Mouse (Mus musculus) heart, embryonic 11.5 days (tissue): ENCODE measurements around the gene Unc13d. TPM values are rescaled to one million over a fixed set of nuclear protein-coding genes. Genes with fewer than 3 reads are reported as not detected.

Experiments used
- ATAC-seq: fragments of 200-750 bp; cut with Nextera tagmentation; replicated peaks from 2 replicates; pipeline ENCODE4 v1.8.0; 2017; ENCODE audit warnings: moderate library complexity; ENCODE audit not compliant: insufficient number of reproducible peaks, low FRiP score, low TSS enrichment
- H3K27ac ChIP-seq: fragments of 300-500 bp; sonication (generic); 2 replicates; pipeline ENCODE4 v1.5.1; 2014; ENCODE audit warnings: mild to moderate bottlenecking, low read depth, low read length
- H3K27me3 ChIP-seq: fragments of 300-500 bp; sonication (generic); 2 replicates; pipeline ENCODE4 v1.6.1; 2014; ENCODE audit warnings: mild to moderate bottlenecking, low read length, mixed read lengths; ENCODE audit not compliant: control insufficient read depth, insufficient read depth
- H3K36me3 ChIP-seq: fragments of 300-500 bp; sonication (generic); 2 replicates; pipeline ENCODE4 v1.6.1; 2014; ENCODE audit warnings: mild to moderate bottlenecking, low read length, moderate library complexity, mixed read lengths; ENCODE audit not compliant: control insufficient read depth, insufficient read depth
- H3K4me1 ChIP-seq: fragments of 300-500 bp; sonication (generic); 2 replicates; pipeline ENCODE4 v1.6.1; 2014; ENCODE audit warnings: low read length; ENCODE audit not compliant: control insufficient read depth, insufficient read depth
- H3K4me2 ChIP-seq: fragments of 300-500 bp; sonication (generic); 2 replicates; pipeline ENCODE4 v1.6.1; 2014; ENCODE audit warnings: mild to moderate bottlenecking, moderate library complexity
- H3K4me3 ChIP-seq: fragments of 300-500 bp; sonication (generic); 2 replicates; pipeline ENCODE4 v1.5.1; 2014; ENCODE audit warnings: low read depth, low read length
- H3K9ac ChIP-seq: fragments of 300-500 bp; sonication (generic); 2 replicates; pipeline ENCODE4 v1.6.1; 2014; ENCODE audit warnings: mild to moderate bottlenecking, low read depth, low read length, moderate library complexity
- H3K9me3 ChIP-seq: fragments of 300-500 bp; sonication (generic); replicated peaks from 2 replicates; pipeline ENCODE4 v1.6.1; 2016; ENCODE audit warnings: low read length; ENCODE audit not compliant: control insufficient read depth
- WGBS: fragments of 180-500 bp; shearing (Covaris S2); extraction: QIAGEN DNeasy Blood & Tissue Kit; methylation state at CpG from one replicate; pipeline ENCODE4 v1.1.7; 2014; ENCODE audit not compliant: insufficient replicate concordance; 5-methylcytosine and 5-hydroxymethylcytosine counted together
- polyA plus RNA-seq: library from polyadenylated mRNA; unstranded; fragments of >200 nt; fragmentation: Nextera tagmentation; extraction: Ambion mirVana; gene quantifications from 2 replicates; pipeline ENCODE4 v1.2.1, GENCODE M21; 2014

Gene Unc13d
- polyA plus RNA-seq, 1 experiment from 2014 or later = 2.6 TPM

GRCm38 (mm10) chr11:116110131-116110530, 32.4 kb upstream of the Unc13d start:
- Histone ChIP-seq H3K9me3 (no peaks in the 10 kb centered on the region), H3K27me3 (peaks cover 21% of the 10 kb centered on the region), H3K36me3 (no peaks in the 10 kb centered on the region), H3K4me2 (peak overlapping the region; percentile 87), H3K4me3 (peak overlapping the region; percentile 71), H3K9ac (peak overlapping the region; percentile 84), H3K27ac (peak overlapping the region; percentile 79), H3K4me1 (peaks cover 45% of the 10 kb centered on the region)
- ATAC-seq = peak; percentile 76
- WGBS = 1% methylated on average over 35 of the region's 35 CpGs

GRCm38 (mm10) chr11:116109441-116110081, 31.8 kb upstream of the Unc13d start:
- Histone ChIP-seq H3K9me3 (no peaks in the 10 kb centered on the region), H3K4me1 (peaks cover 49% of the 10 kb centered on the region), H3K27me3 (peaks cover 21% of the 10 kb centered on the region), H3K36me3 (no peaks in the 10 kb centered on the region), H3K9ac (peak overlapping the region; percentile 84), H3K27ac (peak overlapping the region; percentile 79), H3K4me3 (peak overlapping the region; percentile 71), H3K4me2 (peak overlapping the region; percentile 87)
- 2% methylated on average over 69 of the region's 70 CpGs for WGBS
- ATAC-seq = no peak

GRCm38 (mm10) chr11:116108464-116109137, 30.8 kb upstream of the Unc13d start:
- Histone ChIP-seq H3K4me2 (peak overlapping the region; percentile 87), H3K27me3 (peaks cover 21% of the 10 kb centered on the region), H3K27ac (peak overlapping the region; percentile 79; the same call in 1 of the 2 replicates), H3K9me3 (no peaks in the 10 kb centered on the region), H3K4me3 (peak overlapping the region; percentile 71), H3K36me3 (no peaks in the 10 kb centered on the region), H3K9ac (peak overlapping the region; percentile 84), H3K4me1 (peaks cover 59% of the 10 kb centered on the region)
- WGBS = 9% methylated on average over 23 of the region's 23 CpGs
- no peak for ATAC-seq

GRCm38 (mm10) chr11:116107777-116108285, 30.1 kb upstream of the Unc13d start:
- H3K4me2 ChIP-seq = peak overlapping the region; percentile 87
- WGBS = 19% methylated on average over 19 of the region's 19 CpGs
- H3K27me3 ChIP-seq = peaks cover 21% of the 10 kb centered on the region
- H3K4me3 ChIP-seq = peak overlapping the region; percentile 71
- H3K9me3 ChIP-seq = no peaks in the 10 kb centered on the region
- ATAC-seq = no peak
- no peaks in the 10 kb centered on the region for H3K36me3 ChIP-seq
- peaks cover 66% of the 10 kb centered on the region for H3K4me1 ChIP-seq
- H3K27ac ChIP-seq = no peak overlapping the region
- H3K9ac ChIP-seq = peak overlapping the region; percentile 84

- ATAC-seq = no peak
- peak overlapping the region; percentile 84; the same call in 1 of the 2 replicates for H3K9ac ChIP-seq
- no peaks in the 10 kb centered on the region for H3K9me3 ChIP-seq
- H3K4me1 ChIP-seq = peaks cover 69% of the 10 kb centered on the region
- H3K4me3 ChIP-seq = peak overlapping the region; percentile 71; the same call in 1 of the 2 replicates
- H3K27me3 ChIP-seq = peaks cover 21% of the 10 kb centered on the region
- WGBS = 27% methylated on average over 14 of the region's 14 CpGs
- H3K4me2 ChIP-seq = peak overlapping the region; percentile 87
- H3K36me3 ChIP-seq = no peaks in the 10 kb centered on the region
- H3K27ac ChIP-seq = 0 out of 2 replicates have a peak overlapping the region, but pooled peaks have one; percentile 5
Observed at GRCm38 (mm10) chr11:116106963-116107776, 29.4 kb upstream of the Unc13d start.

- Histone ChIP-seq H3K9me3 (no peaks in the 10 kb centered on the region), H3K4me3 (peak overlapping the region; percentile 71), H3K36me3 (no peaks in the 10 kb centered on the region), H3K4me2 (peak overlapping the region; percentile 87), H3K4me1 (peaks cover 77% of the 10 kb centered on the region), H3K9ac (peak overlapping the region; percentile 36), H3K27me3 (peaks cover 21% of the 10 kb centered on the region), H3K27ac (peak overlapping the region; percentile 24)
- ATAC-seq = no peak
- 31% methylated on average over 32 of the region's 32 CpGs for WGBS
Observed at GRCm38 (mm10) chr11:116106154-116106962, 28.6 kb upstream of the Unc13d start.

- Histone ChIP-seq H3K9ac (no peak overlapping the region), H3K4me1 (peaks cover 83% of the 10 kb centered on the region), H3K27ac (peak overlapping the region; percentile 96)
Observed at GRCm38 (mm10) chr11:116105065-116105464, 27.3 kb upstream of the Unc13d start.

More at GRCm38 (mm10) chr11:116105065-116105464, 27.3 kb upstream of the Unc13d start:
- H3K9me3 ChIP-seq = no peaks in the 10 kb centered on the region
- 75% methylated on average over 2 of the region's 2 CpGs for WGBS
- H3K4me3 ChIP-seq = no peak overlapping the region
- no peaks in the 10 kb centered on the region for H3K36me3 ChIP-seq
- ATAC-seq = no peak
- H3K4me2 ChIP-seq = no peak overlapping the region
- peaks cover 20% of the 10 kb centered on the region for H3K27me3 ChIP-seq
